Mouse (Mus musculus): ENCODE data around the gene Emc4. TPM values are rescaled to one million over a fixed set of nuclear protein-coding genes. Genes with fewer than 3 reads are reported as not detected.

Gene Emc4
- polyA plus RNA-seq, 1 experiment from 2014 or later, result 176 TPM

GRCm38 (mm10) chr2:112353685-112354455 lies 14.0 kb downstream of the Emc4 start:
- no peak overlapping the region for H3K9ac ChIP-seq
- ATAC-seq (ENCODE audit: low FRiP score) (no peak), DNase-seq (ENCODE audit: low spot score) (no peak)
- no peaks in the 10 kb centered on the region for H3K4me1 ChIP-seq (replicated peaks; ENCODE audit: control insufficient read depth, insufficient read depth, low read length)
- H3K36me3 ChIP-seq (replicated peaks; ENCODE audit: control insufficient read depth, insufficient read depth), result peaks cover 85% of the 10 kb centered on the region
- H3K4me3 ChIP-seq (replicated peaks; ENCODE audit: low read length), result no peak overlapping the region
- H3K27me3 ChIP-seq (ENCODE audit: control insufficient read depth, insufficient read depth, low read length), result no peaks in the 10 kb centered on the region
- no peak overlapping the region for H3K27ac ChIP-seq
- no peaks in the 10 kb centered on the region for H3K9me3 ChIP-seq (ENCODE audit: control insufficient read depth, low read length)
- no peak overlapping the region for H3K4me2 ChIP-seq (replicated peaks)
- WGBS, result 90% methylated on average over 7 of the region's 7 CpGs

DNA sequence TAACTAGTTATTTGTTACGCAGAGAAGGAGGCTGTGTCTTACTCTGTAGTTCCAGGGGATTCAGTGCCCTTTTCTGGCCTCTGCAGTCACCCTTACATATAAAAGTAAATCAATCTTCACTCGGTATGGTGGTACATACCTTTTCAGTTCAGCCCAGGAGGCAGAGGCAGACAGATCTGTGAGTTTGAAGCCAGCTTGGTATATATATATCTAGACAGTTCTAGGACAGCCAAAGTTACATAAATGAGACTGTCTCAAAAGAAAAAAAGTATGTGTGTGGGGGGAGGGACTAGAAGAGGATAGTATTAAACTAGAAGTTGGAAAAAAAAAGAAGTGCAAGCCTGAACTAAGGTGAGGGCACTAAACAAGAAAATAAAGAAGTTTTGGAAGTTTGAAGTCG lies 19.6 kb downstream of the Emc4 start:
- Histone ChIP-seq H3K27ac (no peak overlapping the region), H3K4me2 (replicated peaks) (no peak overlapping the region), H3K9me3 (ENCODE audit: control insufficient read depth, low read length) (no peaks in the 10 kb centered on the region), H3K9ac (no peak overlapping the region), H3K27me3 (ENCODE audit: control insufficient read depth, insufficient read depth, low read length) (no peaks in the 10 kb centered on the region), H3K36me3 (replicated peaks; ENCODE audit: control insufficient read depth, insufficient read depth) (peaks cover 76% of the 10 kb centered on the region), H3K4me3 (replicated peaks; ENCODE audit: low read length) (no peak overlapping the region), H3K4me1 (replicated peaks; ENCODE audit: control insufficient read depth, insufficient read depth, low read length) (no peaks in the 10 kb centered on the region)
- ATAC-seq (ENCODE audit: low FRiP score) (no peak), DNase-seq (ENCODE audit: low spot score) (no peak)
- 89% methylated on average over 3 of the region's 3 CpGs for WGBS

DNA sequence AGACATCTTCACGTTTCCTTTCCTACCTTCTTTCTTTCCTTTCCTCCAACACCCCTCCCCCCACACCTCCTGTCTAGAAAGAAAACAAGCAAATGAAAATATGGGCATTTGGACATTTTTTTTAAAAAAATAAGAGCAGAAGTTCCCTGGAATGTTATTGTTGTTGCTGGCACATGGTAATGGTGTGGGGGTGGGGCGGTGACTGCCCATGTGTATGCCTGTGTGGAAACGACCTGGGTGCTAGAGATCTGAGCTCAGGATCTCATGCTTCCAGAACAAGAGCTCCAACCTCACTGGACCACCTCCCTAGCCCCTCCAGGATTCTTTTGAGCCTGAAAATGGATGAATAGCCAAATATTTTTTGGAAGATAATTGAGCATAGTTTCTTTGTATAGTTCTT lies 26.7 kb downstream of the Emc4 start:
- no peaks in the 10 kb centered on the region for H3K27me3 ChIP-seq (ENCODE audit: control insufficient read depth, insufficient read depth, low read length)
- H3K4me2 ChIP-seq (replicated peaks), result no peak overlapping the region
- H3K36me3 ChIP-seq (replicated peaks; ENCODE audit: control insufficient read depth, insufficient read depth), result peaks cover 67% of the 10 kb centered on the region
- no peaks in the 10 kb centered on the region for H3K9me3 ChIP-seq (ENCODE audit: control insufficient read depth, low read length)
- no peak overlapping the region for H3K27ac ChIP-seq
- WGBS, result 71% methylated on average over 3 of the region's 3 CpGs
- H3K9ac ChIP-seq, result no peak overlapping the region
- H3K4me3 ChIP-seq (replicated peaks; ENCODE audit: low read length), result no peak overlapping the region
- DNase-seq (ENCODE audit: low spot score) (no peak), ATAC-seq (ENCODE audit: low FRiP score) (no peak)
- H3K4me1 ChIP-seq (replicated peaks; ENCODE audit: control insufficient read depth, insufficient read depth, low read length), result no peaks in the 10 kb centered on the region

DNA sequence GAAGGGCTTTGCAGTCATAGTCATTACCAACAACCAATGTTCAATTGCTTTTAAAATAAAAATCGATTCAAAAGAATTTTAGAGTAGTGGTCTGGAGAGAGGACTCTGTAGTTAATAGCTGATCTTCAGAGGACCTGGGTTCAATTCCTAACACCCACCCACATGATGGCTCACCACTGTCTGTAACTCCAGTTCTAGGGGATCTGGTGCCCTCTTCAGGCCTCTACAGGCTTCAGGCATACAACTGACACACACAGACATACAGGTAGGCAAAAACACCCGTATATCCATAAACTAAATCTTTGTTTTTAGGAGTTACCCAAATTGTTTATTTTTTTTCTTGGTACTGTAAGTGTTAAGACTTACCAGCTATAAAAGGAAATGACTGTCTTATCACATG lies 28.1 kb downstream of the Emc4 start:
- Histone ChIP-seq H3K4me2 (replicated peaks) (no peak overlapping the region), H3K4me1 (replicated peaks; ENCODE audit: control insufficient read depth, insufficient read depth, low read length) (no peaks in the 10 kb centered on the region), H3K27ac (no peak overlapping the region), H3K36me3 (replicated peaks; ENCODE audit: control insufficient read depth, insufficient read depth) (peaks cover 68% of the 10 kb centered on the region), H3K9ac (no peak overlapping the region), H3K27me3 (ENCODE audit: control insufficient read depth, insufficient read depth, low read length) (no peaks in the 10 kb centered on the region), H3K9me3 (ENCODE audit: control insufficient read depth, low read length) (no peaks in the 10 kb centered on the region), H3K4me3 (replicated peaks; ENCODE audit: low read length) (no peak overlapping the region)
- DNase-seq (ENCODE audit: low spot score), result no peak
- 89% methylated on average over 2 of the region's 2 CpGs for WGBS
- no peak for ATAC-seq (ENCODE audit: low FRiP score)

DNA sequence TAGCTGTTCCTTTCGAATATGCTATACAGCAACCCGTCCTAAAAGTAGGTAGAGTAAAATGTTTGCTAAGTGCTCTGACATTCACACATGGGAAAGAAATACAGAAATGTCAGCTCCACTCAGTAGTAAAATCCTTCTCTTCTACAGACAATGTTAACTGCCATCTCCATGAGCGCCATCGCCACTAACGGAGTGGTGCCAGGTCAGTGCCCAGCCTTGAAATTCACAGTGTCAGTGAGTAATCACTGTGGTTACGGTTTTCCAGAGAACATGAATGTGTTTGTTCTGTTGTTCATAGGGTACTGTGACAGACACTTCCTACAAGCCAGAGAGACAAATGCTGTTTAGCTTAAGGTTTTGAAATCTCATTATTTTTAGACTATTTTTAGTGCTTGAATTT lies 30.6 kb downstream of the Emc4 start:
- ATAC-seq (ENCODE audit: low FRiP score) (no peak), DNase-seq (ENCODE audit: low spot score) (no peak)
- Histone ChIP-seq H3K4me1 (replicated peaks; ENCODE audit: control insufficient read depth, insufficient read depth, low read length) (no peaks in the 10 kb centered on the region), H3K9ac (no peak overlapping the region), H3K9me3 (ENCODE audit: control insufficient read depth, low read length) (no peaks in the 10 kb centered on the region), H3K27me3 (ENCODE audit: control insufficient read depth, insufficient read depth, low read length) (no peaks in the 10 kb centered on the region), H3K4me3 (replicated peaks; ENCODE audit: low read length) (no peak overlapping the region), H3K36me3 (replicated peaks; ENCODE audit: control insufficient read depth, insufficient read depth) (peaks cover 60% of the 10 kb centered on the region), H3K4me2 (replicated peaks) (no peak overlapping the region), H3K27ac (no peak overlapping the region)
- WGBS, result 90% methylated on average over 6 of the region's 6 CpGs

GRCm38 (mm10) chr2:112332051-112332898 lies 35.6 kb downstream of the Emc4 start:
- no peaks in the 10 kb centered on the region for H3K9me3 ChIP-seq (ENCODE audit: control insufficient read depth, low read length)
- no peak overlapping the region for H3K9ac ChIP-seq
- WGBS, result 77% methylated on average over 4 of the region's 4 CpGs
- H3K27me3 ChIP-seq (ENCODE audit: control insufficient read depth, insufficient read depth, low read length), result no peaks in the 10 kb centered on the region
- no peak overlapping the region for H3K27ac ChIP-seq
- H3K4me3 ChIP-seq (replicated peaks; ENCODE audit: low read length), result no peak overlapping the region
- H3K4me1 ChIP-seq (replicated peaks; ENCODE audit: control insufficient read depth, insufficient read depth, low read length), result no peaks in the 10 kb centered on the region
- H3K36me3 ChIP-seq (replicated peaks; ENCODE audit: control insufficient read depth, insufficient read depth), result peaks cover 26% of the 10 kb centered on the region
- ATAC-seq (ENCODE audit: low FRiP score) (no peak), DNase-seq (ENCODE audit: low spot score) (no peak)
- H3K4me2 ChIP-seq (replicated peaks), result no peak overlapping the region

- WGBS, result 90% methylated on average over 11 of the region's 11 CpGs
- no peaks in the 10 kb centered on the region for H3K36me3 ChIP-seq (replicated peaks; ENCODE audit: control insufficient read depth, insufficient read depth)
- H3K9me3 ChIP-seq (ENCODE audit: control insufficient read depth, low read length), result no peaks in the 10 kb centered on the region
- no peak overlapping the region for H3K9ac ChIP-seq
- ATAC-seq (ENCODE audit: low FRiP score) (no peak), DNase-seq (ENCODE audit: low spot score) (no peak)
- no peaks in the 10 kb centered on the region for H3K27me3 ChIP-seq (ENCODE audit: control insufficient read depth, insufficient read depth, low read length)
- no peak overlapping the region for H3K4me3 ChIP-seq (replicated peaks; ENCODE audit: low read length)
- no peaks in the 10 kb centered on the region for H3K4me1 ChIP-seq (replicated peaks; ENCODE audit: control insufficient read depth, insufficient read depth, low read length)
- no peak overlapping the region for H3K27ac ChIP-seq
- H3K4me2 ChIP-seq (replicated peaks), result no peak overlapping the region
Measured at GRCm38 (mm10) chr2:112328069-112328777, 39.6 kb downstream of the Emc4 start.

GRCm38 (mm10) chr2:112318905-112319304 lies 48.9 kb downstream of the Emc4 start:
- Histone ChIP-seq H3K4me1 (replicated peaks; ENCODE audit: control insufficient read depth, insufficient read depth, low read length) (no peaks in the 10 kb centered on the region), H3K9me3 (ENCODE audit: control insufficient read depth, low read length) (no peaks in the 10 kb centered on the region), H3K36me3 (replicated peaks; ENCODE audit: control insufficient read depth, insufficient read depth) (no peaks in the 10 kb centered on the region), H3K9ac (no peak overlapping the region), H3K27me3 (ENCODE audit: control insufficient read depth, insufficient read depth, low read length) (no peaks in the 10 kb centered on the region), H3K4me3 (replicated peaks; ENCODE audit: low read length) (no peak overlapping the region), H3K4me2 (replicated peaks) (no peak overlapping the region), H3K27ac (no peak overlapping the region)
- DNase-seq (ENCODE audit: low spot score) (no peak), ATAC-seq (ENCODE audit: low FRiP score) (no peak)
- WGBS, result 90% methylated on average over 7 of the region's 7 CpGs

DNA sequence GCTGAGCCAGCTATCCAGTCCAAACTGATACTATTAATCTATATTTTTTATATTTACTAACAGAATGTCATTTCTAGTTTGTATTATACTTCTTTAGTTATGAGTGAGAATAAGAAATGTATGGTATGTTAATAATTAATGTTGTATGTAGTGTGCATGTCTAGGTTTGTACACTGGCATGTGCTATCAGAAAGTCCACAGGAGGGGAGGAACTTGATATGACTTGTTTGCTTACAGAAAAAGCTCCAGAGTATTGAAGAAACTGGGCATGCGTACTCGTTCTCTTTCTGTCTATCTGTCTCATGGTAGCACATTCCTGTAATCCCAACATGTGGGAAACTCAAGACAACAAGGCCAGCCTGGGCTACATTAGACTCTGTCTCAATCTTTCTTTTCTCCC lies 49.6 kb downstream of the Emc4 start:
- Histone ChIP-seq H3K4me2 (replicated peaks) (no peak overlapping the region), H3K27me3 (ENCODE audit: control insufficient read depth, insufficient read depth, low read length) (no peaks in the 10 kb centered on the region), H3K4me1 (replicated peaks; ENCODE audit: control insufficient read depth, insufficient read depth, low read length) (no peaks in the 10 kb centered on the region), H3K4me3 (replicated peaks; ENCODE audit: low read length) (no peak overlapping the region), H3K27ac (no peak overlapping the region), H3K36me3 (replicated peaks; ENCODE audit: control insufficient read depth, insufficient read depth) (no peaks in the 10 kb centered on the region), H3K9me3 (ENCODE audit: control insufficient read depth, low read length) (no peaks in the 10 kb centered on the region), H3K9ac (no peak overlapping the region)
- WGBS, result 94% methylated on average over 2 of the region's 2 CpGs
- no peak for ATAC-seq (ENCODE audit: low FRiP score)
- no peak for DNase-seq (ENCODE audit: low spot score)

Measured in hindbrain, embryonic 14.5 days (tissue).